Mouse (Mus musculus): Measurements from ENCODE around the gene Brpf1. TPM values are rescaled to one million over a fixed set of nuclear protein-coding genes. Genes with fewer than 3 reads are reported as not detected.

Gene Brpf1
- total RNA-seq (2021): 10 to 100 TPM; 20.9 to 25.5 TPM
- long read RNA-seq, experiment 1, full-length matches to known transcripts: 4 of 15 reads
- long read RNA-seq, experiment 1, partial matches to known transcripts: 6 of 15 reads
- long read RNA-seq, experiment 1, other reads (novel, unspliced or antisense): 5 of 15 reads
- long read RNA-seq, experiment 2, full-length matches to known transcripts: 5 of 35 reads
- long read RNA-seq, experiment 2, partial matches to known transcripts: 19 of 35 reads
- long read RNA-seq, experiment 2, other reads (novel, unspliced or antisense): 11 of 35 reads

- DNase-seq (ENCODE audit: low spot score in 2 of 2): peak in 1 of 2 experiments; percentile 49
Measured at GRCm38 (mm10) chr6:113306986-113307349, at the start of gene Brpf1. Gene Brpf1, plus strand, starts transcription at chr6:113307137.

DNA sequence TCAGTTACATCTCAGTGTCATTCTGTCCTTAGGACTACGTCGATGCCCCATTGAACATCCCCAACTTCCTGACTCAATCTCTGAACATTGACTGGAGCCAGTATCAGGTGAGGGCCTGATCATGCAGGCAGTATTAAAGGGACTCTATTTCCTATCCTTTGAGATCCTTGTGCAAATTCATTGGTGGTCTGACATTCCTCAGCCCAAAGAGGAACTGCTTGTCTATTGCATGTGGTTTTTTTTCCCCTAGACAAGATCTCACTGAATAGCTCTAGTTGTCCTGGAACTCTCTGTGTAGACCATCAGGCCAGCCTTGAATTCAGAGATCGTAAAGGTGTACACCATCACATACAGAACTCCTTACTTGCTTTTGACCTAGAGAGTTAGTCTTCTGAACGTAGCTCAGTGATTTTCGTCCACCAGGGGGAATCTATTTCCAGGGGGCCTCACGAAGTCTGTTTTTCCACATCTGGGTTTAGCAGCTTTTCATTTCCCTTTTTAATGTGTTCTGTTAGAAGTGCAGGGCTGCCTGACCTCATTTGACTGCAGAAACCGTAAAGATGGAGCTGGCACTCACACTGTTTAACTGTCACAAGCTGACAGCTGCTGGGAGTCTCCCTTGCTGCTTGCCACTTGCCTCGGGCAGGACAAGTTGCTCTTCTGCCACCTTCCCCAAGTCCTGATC is 45.6 kb upstream of the Brpf1 start:
- no peak for DNase-seq (ENCODE audit: low spot score in 2 of 2)

- DNase-seq (ENCODE audit: low spot score in 2 of 2): no peak
Measured at GRCm38 (mm10) chr6:113263531-113263930, 43.4 kb upstream of the Brpf1 start.

GRCm38 (mm10) chr6:113264429-113264828 is 42.5 kb upstream of the Brpf1 start:
- no peak for DNase-seq (ENCODE audit: low spot score in 2 of 2)

DNA sequence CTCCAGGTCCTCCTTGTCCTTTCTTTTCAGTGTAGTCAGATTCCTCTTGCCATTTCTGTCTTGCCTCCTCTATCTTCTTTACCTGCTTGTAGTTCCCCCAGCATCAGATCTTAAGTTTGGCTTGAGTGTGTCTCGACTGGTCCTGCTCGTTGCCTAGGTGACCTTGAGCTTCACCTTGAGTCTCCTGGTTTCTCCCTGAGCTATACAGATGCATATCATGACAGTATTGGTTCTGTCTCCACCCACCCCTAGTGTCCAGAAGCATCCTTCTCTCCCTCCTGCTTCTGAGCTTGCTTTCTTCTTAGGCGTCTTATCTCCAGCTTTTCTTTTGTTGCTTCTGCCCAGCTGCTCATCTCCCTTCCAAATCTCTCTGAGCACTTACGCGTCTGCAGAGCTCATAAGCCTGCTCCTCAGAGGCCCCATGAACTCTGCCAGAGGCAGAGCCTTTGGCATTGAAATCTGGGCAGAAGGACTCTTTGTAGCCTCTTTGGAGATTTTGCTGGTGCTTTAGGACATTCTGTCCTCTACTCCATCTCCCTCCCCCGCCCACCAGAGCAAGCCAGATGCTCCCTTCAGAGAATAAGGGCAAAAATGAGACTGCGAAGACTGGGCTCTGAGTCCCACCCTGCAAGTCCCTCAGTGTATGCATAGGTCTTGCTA is 39.8 kb upstream of the Brpf1 start:
- no peak for DNase-seq (ENCODE audit: low spot score in 2 of 2)

- DNase-seq (ENCODE audit: low spot score in 2 of 2): no peak
Measured at GRCm38 (mm10) chr6:113267988-113268387, 38.9 kb upstream of the Brpf1 start.

DNA sequence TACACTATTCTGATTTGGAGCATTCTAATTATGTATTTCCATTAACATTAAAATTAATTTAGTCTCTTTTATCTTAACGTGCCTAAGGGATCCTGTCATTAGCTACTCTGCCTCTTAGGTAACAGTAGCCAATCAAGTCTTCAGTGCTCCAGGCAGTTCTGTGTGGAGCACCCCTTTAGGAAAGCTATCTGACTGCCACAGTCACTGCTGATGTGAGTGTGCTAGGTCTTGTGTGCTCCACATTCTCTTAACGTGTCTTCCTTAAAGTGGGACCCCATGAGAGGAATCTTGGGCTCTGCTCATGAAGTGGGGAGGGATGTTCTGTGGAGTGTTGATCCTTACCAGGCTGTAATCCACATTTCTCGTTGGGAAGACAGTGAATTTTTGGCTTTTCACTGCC is 34.6 kb upstream of the Brpf1 start:
- DNase-seq (ENCODE audit: low spot score in 2 of 2): no peak

- no peak for DNase-seq (ENCODE audit: low spot score in 2 of 2)
Measured at GRCm38 (mm10) chr6:113276846-113277245, 30.1 kb upstream of the Brpf1 start.

DNA sequence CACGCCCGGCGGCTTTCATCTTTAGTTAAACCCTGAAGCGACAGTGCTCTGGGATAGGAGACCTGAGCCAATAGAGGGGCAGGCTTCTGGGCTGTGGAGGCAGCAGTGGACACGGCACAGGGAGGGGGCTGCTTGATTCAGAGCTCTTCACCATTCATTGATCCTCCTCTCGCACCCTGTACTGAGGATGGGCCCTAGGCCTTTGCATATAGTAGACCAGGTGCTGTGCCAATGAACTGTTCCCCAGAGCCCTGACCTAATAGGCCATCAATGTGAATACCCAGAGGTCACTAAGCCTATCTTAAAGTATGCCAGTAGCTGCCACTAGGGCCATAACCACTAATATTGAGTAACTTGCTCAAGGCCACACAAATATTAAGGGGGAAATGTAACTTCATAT is 25.3 kb upstream of the Brpf1 start:
- no peak for DNase-seq (ENCODE audit: low spot score in 2 of 2)

GRCm38 (mm10) chr6:113282101-113282802 is 24.7 kb upstream of the Brpf1 start, which contains the start of gene Cpne9:
Gene Cpne9, plus strand, starts transcription at chr6:113282307.
- no peak for DNase-seq (ENCODE audit: low spot score in 2 of 2)

GRCm38 (mm10) chr6:113282969-113283368 is 24.0 kb upstream of the Brpf1 start:
- DNase-seq (ENCODE audit: low spot score in 2 of 2): no peak

DNA sequence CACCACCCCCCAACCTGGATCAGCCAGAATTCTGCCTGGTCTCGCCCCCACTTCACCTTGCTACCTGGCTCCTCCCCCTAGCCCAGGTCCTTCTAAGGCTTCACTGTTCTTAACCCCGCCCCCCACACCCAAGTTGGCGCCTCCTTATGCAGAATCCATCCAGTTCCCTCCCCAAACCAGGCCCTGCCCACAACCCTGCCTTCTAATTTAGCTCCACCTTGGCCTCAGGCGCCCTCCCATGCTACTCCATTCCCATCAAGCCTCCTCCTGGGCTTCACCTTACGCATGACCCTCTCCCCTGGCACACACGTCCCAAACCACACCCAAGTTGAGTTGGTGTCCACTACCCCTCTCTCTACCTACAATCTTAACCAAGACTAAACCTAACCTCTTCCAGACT is 23.4 kb upstream of the Brpf1 start:
- no peak for DNase-seq (ENCODE audit: low spot score in 2 of 2)

- no peak for DNase-seq (ENCODE audit: low spot score in 2 of 2)
Measured at GRCm38 (mm10) chr6:113284931-113285330, 22.0 kb upstream of the Brpf1 start.

- no peak for DNase-seq (ENCODE audit: low spot score in 2 of 2)
Measured at GRCm38 (mm10) chr6:113286316-113286715, 20.6 kb upstream of the Brpf1 start.

GRCm38 (mm10) chr6:113287236-113287635 is 19.7 kb upstream of the Brpf1 start:
- DNase-seq (ENCODE audit: low spot score in 2 of 2): no peak

- no peak for DNase-seq (ENCODE audit: low spot score in 2 of 2)
Measured at GRCm38 (mm10) chr6:113289346-113289745, 17.6 kb upstream of the Brpf1 start.

DNA sequence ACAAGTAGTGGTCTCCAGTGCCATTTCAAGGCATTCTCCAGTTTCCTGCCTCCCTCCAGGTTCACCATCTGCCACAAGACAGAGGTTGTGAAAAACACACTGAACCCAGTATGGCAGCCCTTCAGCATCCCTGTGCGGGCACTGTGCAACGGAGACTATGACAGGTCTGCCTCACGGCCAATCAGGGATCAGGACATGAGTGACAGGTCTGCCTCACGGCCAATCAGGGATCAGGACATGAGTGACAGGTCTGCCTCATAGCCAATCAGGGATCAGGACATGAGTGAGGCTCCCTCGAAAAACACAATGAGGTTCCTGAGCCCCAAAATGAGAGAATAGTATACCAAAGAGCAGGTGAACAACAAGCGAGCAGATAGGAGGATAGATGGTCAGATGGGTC is 16.6 kb upstream of the Brpf1 start:
- no peak for DNase-seq (ENCODE audit: low spot score in 2 of 2)

DNA sequence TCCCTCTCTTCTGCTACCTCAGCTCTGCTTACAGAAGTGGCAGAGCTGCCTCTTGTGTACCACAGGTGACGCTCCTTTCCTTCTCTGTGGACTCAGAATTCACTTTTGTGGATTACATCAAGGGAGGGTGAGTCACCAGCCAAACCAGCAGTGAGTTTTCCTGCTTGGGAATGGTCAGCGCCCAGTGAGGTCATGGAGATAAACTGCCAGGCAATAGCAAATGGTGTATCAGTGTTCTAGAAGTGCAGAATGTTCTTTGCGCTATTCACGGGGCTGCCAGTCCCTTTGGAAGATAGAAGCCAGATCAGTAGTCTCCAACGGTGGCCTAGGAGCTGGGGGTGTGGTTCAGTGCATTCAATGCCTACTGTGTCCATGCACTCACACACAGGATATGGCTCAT is 14.0 kb upstream of the Brpf1 start:
- DNase-seq (ENCODE audit: low spot score in 2 of 2): no peak

DNA sequence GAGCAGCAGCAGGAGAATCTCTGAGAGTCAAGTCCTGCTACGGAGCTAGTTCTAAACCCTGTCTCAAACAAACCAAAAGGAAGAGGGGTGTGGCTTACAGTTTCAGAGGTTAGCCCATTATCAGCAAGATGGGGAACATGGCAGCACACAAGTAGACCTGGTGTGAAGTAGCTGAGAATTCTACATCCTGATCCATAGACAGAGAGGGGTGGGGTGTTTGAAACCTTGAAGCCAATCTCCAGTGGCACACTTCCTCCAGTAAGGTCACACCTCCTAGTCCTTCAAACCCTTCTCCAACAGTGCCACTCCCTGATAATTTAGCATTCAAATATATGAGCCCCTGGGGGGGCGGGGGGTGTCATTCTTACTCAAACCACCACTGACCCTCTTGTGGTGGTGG is 10.9 kb upstream of the Brpf1 start:
- DNase-seq (ENCODE audit: low spot score in 2 of 2): no peak

DNA sequence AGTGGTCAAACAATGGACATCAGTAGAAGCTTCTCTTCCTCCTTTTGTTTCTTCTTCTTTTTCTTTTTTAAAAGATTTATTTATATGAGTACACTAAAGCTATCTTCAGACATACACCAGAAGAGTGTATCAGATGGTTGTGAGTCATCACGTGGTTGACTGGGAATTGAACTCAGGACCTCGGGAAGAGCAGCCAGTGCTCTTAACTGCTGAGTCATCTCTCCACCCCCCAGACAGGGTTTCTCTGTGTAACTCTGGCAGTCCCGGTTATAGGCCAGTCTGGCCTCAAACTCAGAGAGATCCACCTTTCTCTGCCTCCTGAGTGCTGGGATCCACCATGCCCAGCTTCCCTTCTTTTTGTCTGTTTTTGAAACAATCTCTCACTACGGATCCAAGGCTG is 10.3 kb upstream of the Brpf1 start:
- no peak for DNase-seq (ENCODE audit: low spot score in 2 of 2)

GRCm38 (mm10) chr6:113301350-113301749 is 5.6 kb upstream of the Brpf1 start:
- DNase-seq (ENCODE audit: low spot score in 2 of 2): no peak

DNA sequence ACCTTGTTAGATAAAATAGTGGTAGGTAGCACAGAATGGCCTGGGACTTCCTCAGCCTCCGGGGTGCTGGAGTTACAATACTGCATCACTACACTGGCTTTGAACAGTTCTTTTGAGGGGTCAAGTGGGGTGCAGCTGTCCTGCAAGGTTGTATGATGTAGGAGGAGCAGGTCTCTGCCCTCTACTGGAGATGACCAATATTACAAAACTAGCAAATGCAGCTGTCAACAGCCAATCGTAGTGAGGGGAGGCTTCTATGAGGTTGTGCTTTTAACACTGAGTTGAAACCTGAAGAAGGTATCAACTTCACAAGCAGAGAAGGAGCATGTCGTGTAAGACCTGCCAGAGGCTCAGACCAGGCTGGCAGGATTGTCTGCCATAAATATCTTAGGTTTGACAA is 4.7 kb upstream of the Brpf1 start:
- no peak for DNase-seq (ENCODE audit: low spot score in 2 of 2)
